Mouse (Mus musculus) erythroblast, embryonic 14.5 days (primary cell): Measurements from ENCODE around the gene Kctd18.

Experiments used
- GATA1 ChIP-seq: IDR thresholded peaks from 2 replicates; pipeline ENCODE4 v1.6.1; 2012; ENCODE audit warnings: low read length, inconsistent platforms, mixed read lengths
- TAL1 ChIP-seq: IDR thresholded peaks from 3 replicates; pipeline ENCODE4 v1.6.1; 2012; ENCODE audit warnings: low read length, inconsistent platforms, mixed read lengths

GRCm38 (mm10) chr1:58031160-58031769 is 12.5 kb upstream of the Kctd18 start:
- no peak for TF ChIP-seq TAL1
- no peak for TF ChIP-seq GATA1
